Mouse (Mus musculus): ENCODE results near the gene Akap1.

DNA sequence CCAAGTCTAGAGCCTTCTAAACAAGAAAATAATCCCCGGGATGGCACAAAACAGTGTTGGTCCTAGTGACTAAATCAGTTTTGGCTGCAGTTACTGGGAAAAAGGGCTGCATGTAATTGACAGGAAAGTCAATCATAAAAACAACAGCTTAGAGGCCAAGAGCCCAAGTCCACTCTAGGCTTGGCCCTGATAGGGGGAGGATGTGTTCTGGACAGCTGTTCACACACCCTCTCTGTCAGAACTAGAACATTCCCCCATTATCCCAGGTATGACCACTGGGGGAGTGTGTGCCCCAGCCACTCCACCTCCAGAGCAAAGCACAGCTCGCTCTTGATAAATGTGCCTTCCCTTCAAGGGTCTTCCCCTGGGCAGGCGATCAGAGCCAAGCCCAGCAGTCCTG, 14.7 kb downstream of the Akap1 start:
- no peak for TF ChIP-seq CTCF (IDR thresholded peaks at IDR 0.05; ENCODE audit: low read depth, low read length)
- TF ChIP-seq POLR2A (IDR thresholded peaks at IDR 0.05; ENCODE audit: insufficient read depth, low read length): no peak
